Mouse (Mus musculus) MEL (cell line): Measurements from ENCODE around the gene 1110051M20Rik. TPM values are rescaled to one million over a fixed set of nuclear protein-coding genes. Genes with fewer than 3 reads are reported as not detected.

ENCODE experiments used
- DNase-seq: peaks from one replicate; pipeline ENCODE4 v3.0.0; 2011; ENCODE audit warnings: low read depth, low spot score
- H3K27ac ChIP-seq: 2 replicates; pipeline ENCODE4 v1.5.1; 2012; ENCODE audit warnings: low read depth, mild to moderate bottlenecking, control low read depth, low read length, moderate library complexity; ENCODE audit not compliant: control insufficient read depth
- H3K27me3 ChIP-seq, 2 experiments: fragments of 150-350 bp in 1 of 2; sonication (generic) in 1 of 2; 2 replicates each; pipeline ENCODE4 v1.6.1; 2012; ENCODE audit warnings: low read length in 2 of 2, mild to moderate bottlenecking in 2 of 2, improper control_type of control experiment in 1 of 2, moderate library complexity in 1 of 2; ENCODE audit not compliant: insufficient read depth in 2 of 2, control insufficient read depth in 1 of 2
- H3K36me3 ChIP-seq, 2 experiments: 2 replicates each; pipeline ENCODE4 v1.6.1; 2012 to 2014; ENCODE audit warnings: low read length in 2 of 2, improper control_type of control experiment in 1 of 2, inconsistent platforms in 1 of 2, mild to moderate bottlenecking in 1 of 2; ENCODE audit not compliant: insufficient read depth in 2 of 2, control insufficient read depth in 1 of 2
- H3K4me1 ChIP-seq, 2 experiments: fragments of 150-350 bp in 1 of 2; sonication (generic) in 1 of 2; 2 replicates each; pipeline ENCODE4 v1.6.1; 2012; ENCODE audit warnings: low read length in 2 of 2, improper control_type of control experiment in 1 of 2, mild to moderate bottlenecking in 1 of 2; ENCODE audit not compliant: insufficient read depth in 2 of 2, control insufficient read depth in 1 of 2
- H3K4me3 ChIP-seq, 2 experiments: fragments of 150-350 bp in 1 of 2; sonication (generic) in 1 of 2; 2 replicates each; pipeline ENCODE4 v1.5.1; 2012; ENCODE audit warnings: low read depth in 2 of 2, low read length in 2 of 2, mild to moderate bottlenecking in 2 of 2, moderate library complexity in 2 of 2, control low read depth in 1 of 2, improper control_type of control experiment in 1 of 2; ENCODE audit not compliant: control insufficient read depth in 1 of 2, insufficient read depth in 1 of 2
- H3K79me2 ChIP-seq: 2 replicates; pipeline ENCODE4 v1.6.1; 2012; ENCODE audit warnings: mild to moderate bottlenecking, low read length, moderate library complexity; ENCODE audit not compliant: control insufficient read depth, poor library complexity, insufficient read depth
- H3K9ac ChIP-seq: 2 replicates; pipeline ENCODE4 v1.6.1; 2012; ENCODE audit warnings: low read depth, mild to moderate bottlenecking, control low read depth, low read length, moderate library complexity; ENCODE audit not compliant: control insufficient read depth, poor library complexity, severe bottlenecking
- H3K9me3 ChIP-seq: fragments of 150-350 bp; sonication (generic); replicated peaks from 2 replicates; pipeline ENCODE4 v1.6.1; 2012; ENCODE audit warnings: mild to moderate bottlenecking, low read length, improper control_type of control experiment, moderate library complexity; ENCODE audit not compliant: insufficient read depth
- CHD1 ChIP-seq: IDR thresholded peaks from 2 replicates; pipeline ENCODE4 v1.6.1; 2012; ENCODE audit warnings: low read depth, mild to moderate bottlenecking, inconsistent platforms, low read length, improper control_type of control experiment
- CTCF ChIP-seq, 3 experiments: IDR thresholded peaks in 2 of 3; conservative IDR thresholded peaks in 1 of 3; 2 replicates each; pipeline ENCODE4 v1.5.1; 2011 to 2012; ENCODE audit warnings: low read length in 3 of 3, low read depth in 2 of 3, mild to moderate bottlenecking in 2 of 3, improper control_type of control experiment in 1 of 3, inconsistent platforms in 1 of 3, mixed read lengths in 1 of 3, moderate library complexity in 1 of 3; ENCODE audit not compliant: control insufficient read depth in 1 of 3, insufficient read depth in 1 of 3, poor library complexity in 1 of 3, severe bottlenecking in 1 of 3
- E2F4 ChIP-seq: IDR thresholded peaks from 2 replicates; pipeline ENCODE4 v1.6.1; 2011; ENCODE audit warnings: low read depth, low read length, improper control_type of control experiment, borderline replicate concordance
- ELF1 ChIP-seq: IDR thresholded peaks from 2 replicates; pipeline ENCODE4 v1.6.1; 2014; ENCODE audit warnings: low read depth, mild to moderate bottlenecking, inconsistent platforms, low read length, improper control_type of control experiment, moderate library complexity
- EP300 ChIP-seq, 2 experiments: IDR thresholded peaks; 2 replicates each; pipeline ENCODE4 v1.6.1; 2011; ENCODE audit warnings: improper control_type of control experiment in 2 of 2, low read length in 2 of 2, low read depth in 1 of 2, mild to moderate bottlenecking in 1 of 2
- ETS1 ChIP-seq: IDR thresholded peaks from 2 replicates; pipeline ENCODE4 v1.6.1; 2012; ENCODE audit warnings: low read depth, mild to moderate bottlenecking, inconsistent platforms, low read length, improper control_type of control experiment, moderate library complexity
- GATA1 ChIP-seq: IDR thresholded peaks from 2 replicates; pipeline ENCODE4 v1.6.1; 2011; ENCODE audit warnings: low read depth, low read length, improper control_type of control experiment
- HCFC1 ChIP-seq: IDR thresholded peaks from 2 replicates; pipeline ENCODE4 v1.6.1; 2012; ENCODE audit warnings: low read depth, mild to moderate bottlenecking, inconsistent platforms, low read length, improper control_type of control experiment, moderate library complexity
- KAT2A ChIP-seq: conservative IDR thresholded peaks from 2 replicates; pipeline ENCODE4 v1.6.1; 2012; ENCODE audit warnings: low read depth, low read length, improper control_type of control experiment, inconsistent platforms
- MAFK ChIP-seq: IDR thresholded peaks from 2 replicates; pipeline ENCODE4 v1.6.1; 2011; ENCODE audit warnings: low read depth, mild to moderate bottlenecking, low read length, improper control_type of control experiment, borderline replicate concordance
- MAX ChIP-seq: IDR thresholded peaks from 2 replicates; pipeline ENCODE4 v1.6.1; 2011; ENCODE audit warnings: low read length, improper control_type of control experiment
- MAZ ChIP-seq: IDR thresholded peaks from 2 replicates; pipeline ENCODE4 v1.6.1; 2012; ENCODE audit warnings: low read depth, mild to moderate bottlenecking, inconsistent platforms, low read length, improper control_type of control experiment
- MXI1 ChIP-seq: IDR thresholded peaks from 2 replicates; pipeline ENCODE4 v1.6.1; 2011; ENCODE audit warnings: mild to moderate bottlenecking, low read depth, low read length, improper control_type of control experiment
- MYB ChIP-seq: IDR thresholded peaks from 2 replicates; pipeline ENCODE4 v1.6.1; 2011; ENCODE audit warnings: mild to moderate bottlenecking, low read depth, low read length, improper control_type of control experiment
- NELFE ChIP-seq: IDR thresholded peaks from 2 replicates; pipeline ENCODE4 v1.6.1; 2011; ENCODE audit warnings: low read depth, low read length, improper control_type of control experiment
- RCOR1 ChIP-seq: IDR thresholded peaks from 2 replicates; pipeline ENCODE4 v1.6.1; 2012; ENCODE audit warnings: low read depth, mild to moderate bottlenecking, inconsistent platforms, low read length, improper control_type of control experiment
- TAL1 ChIP-seq: IDR thresholded peaks from 2 replicates; pipeline ENCODE4 v1.6.1; 2012; ENCODE audit warnings: mild to moderate bottlenecking, inconsistent platforms, low read length, moderate library complexity, mixed read lengths
- TBP ChIP-seq: IDR thresholded peaks from 2 replicates; pipeline ENCODE4 v1.8.0; 2011; ENCODE audit warnings: low read depth, low read length, improper control_type of control experiment
- USF2 ChIP-seq, 2 experiments: IDR thresholded peaks; 2 replicates each; pipeline ENCODE4 v1.6.1; 2011 to 2012; ENCODE audit warnings: improper control_type of control experiment in 2 of 2, low read length in 2 of 2, borderline replicate concordance in 1 of 2, inconsistent platforms in 1 of 2, low read depth in 1 of 2, mild to moderate bottlenecking in 1 of 2; ENCODE audit not compliant: insufficient read depth in 1 of 2
- ZMIZ1 ChIP-seq: IDR thresholded peaks from 2 replicates; pipeline ENCODE4 v1.6.1; 2012; ENCODE audit warnings: low read depth, mild to moderate bottlenecking, inconsistent platforms, low read length, improper control_type of control experiment, moderate library complexity
- ZNF384 ChIP-seq: IDR thresholded peaks from 2 replicates; pipeline ENCODE4 v1.6.1; 2012; ENCODE audit warnings: low read depth, mild to moderate bottlenecking, inconsistent platforms, low read length, improper control_type of control experiment
- polyA plus RNA-seq, 2 experiments: library from polyadenylated mRNA; stranded (reverse) in 1 of 2; unstranded in 1 of 2; fragments of >175 nt in 1 of 2; fragments of >200 nt in 1 of 2; gene quantifications; 2 replicates each; pipeline versions ENCODE4 v1.2.1 to v1.2.4; 2012; ENCODE audit warnings: low replicate concordance in 2 of 2, low read depth in 1 of 2; ENCODE audit not compliant: insufficient read length in 2 of 2, insufficient read depth in 1 of 2, missing spikeins in 1 of 2
- total RNA-seq: library from RNA; depleted of rRNA; stranded (reverse); fragments of 300-350 nt; gene quantifications from 2 replicates; pipeline ENCODE4 v1.2.3, GENCODE M21; 2012

Gene 1110051M20Rik
- total and polyA plus RNA-seq, 3 experiments: 23.0 to 23.3 TPM; not detected in 1

GRCm38 (mm10) chr2:91436713-91437112 is 7.8 kb downstream of the 1110051M20Rik start:
- no peak overlapping the region for H3K4me3 ChIP-seq
- no peak for DNase-seq
- H3K9ac ChIP-seq: no peak overlapping the region
- H3K36me3 ChIP-seq: no peaks in the 10 kb centered on the region
- H3K79me2 ChIP-seq: no peaks in the 10 kb centered on the region
- peaks cover 0 to 2% of the 10 kb centered on the region in 2 experiments; a peak in 1 of 4 replicates for H3K4me1 ChIP-seq
- no peaks in the 10 kb centered on the region for H3K9me3 ChIP-seq
- H3K27me3 ChIP-seq: no peaks in the 10 kb centered on the region
- H3K27ac ChIP-seq: no peak overlapping the region
- no peak for TF ChIP-seq KAT2A
- no peak for TF ChIP-seq ZMIZ1
- TF ChIP-seq MAFK: no peak
- TF ChIP-seq CTCF (IDR thresholded peaks at IDR 0.05 in 2 of 3, conservative IDR thresholded peaks at IDR 0.05 in 1 of 3; ENCODE audit: control insufficient read depth in 1 of 3, insufficient read depth in 1 of 3, low read depth in 2 of 3, low read length in 3 of 3, poor library complexity in 1 of 3, severe bottlenecking in 1 of 3): no peak
- TF ChIP-seq E2F4: no peak
- no peak for TF ChIP-seq TBP
- no peak for TF ChIP-seq MAZ
- no peak for TF ChIP-seq ZNF384
- TF ChIP-seq MXI1: no peak
- no peak for TF ChIP-seq RCOR1
- TF ChIP-seq EP300 (IDR thresholded peaks at IDR 0.05; ENCODE audit: low read depth in 1 of 2, low read length in 2 of 2): no peak
- no peak for TF ChIP-seq TAL1
- no peak for TF ChIP-seq GATA1
- no peak for TF ChIP-seq NELFE
- no peak for TF ChIP-seq CHD1

GRCm38 (mm10) chr2:91430600-91430919 is 13.9 kb downstream of the 1110051M20Rik start:
- H3K9me3 ChIP-seq: no peaks in the 10 kb centered on the region
- DNase-seq: no peak
- TF ChIP-seq USF2 (IDR thresholded peaks at IDR 0.05; ENCODE audit: borderline replicate concordance in 1 of 2, insufficient read depth in 1 of 2, low read depth in 1 of 2, low read length in 2 of 2) (no peak), MAX (no peak), ELF1 (no peak), MYB (no peak), HCFC1 (no peak), ETS1 (no peak), MXI1 (no peak), MAFK (no peak)
- H3K4me1 ChIP-seq: no peaks in the 10 kb centered on the region
- no peaks in the 10 kb centered on the region for H3K27me3 ChIP-seq
- no peak overlapping the region for H3K27ac ChIP-seq
- H3K36me3 ChIP-seq: no peaks in the 10 kb centered on the region
- H3K4me3 ChIP-seq: no peak overlapping the region
- no peak overlapping the region for H3K9ac ChIP-seq
- H3K79me2 ChIP-seq: no peaks in the 10 kb centered on the region
